Mouse (Mus musculus): ENCODE measurements around the gene Slc34a1.

- TF ChIP-seq CTCF (IDR thresholded peaks at IDR 0.05; ENCODE audit: insufficient read depth, low read depth, low read length), result no peak
- TF ChIP-seq POLR2A (IDR thresholded peaks at IDR 0.05; ENCODE audit: insufficient read depth, low read depth, low read length), result no peak
These were observed 36.8 kb upstream of the Slc34a1 start for GRCm38 (mm10) chr13:55361145-55361544.

All from olfactory bulb, adult 2 months (tissue).